Mouse (Mus musculus): ENCODE data around the gene Dhrs4.

Gene Dhrs4

DNA sequence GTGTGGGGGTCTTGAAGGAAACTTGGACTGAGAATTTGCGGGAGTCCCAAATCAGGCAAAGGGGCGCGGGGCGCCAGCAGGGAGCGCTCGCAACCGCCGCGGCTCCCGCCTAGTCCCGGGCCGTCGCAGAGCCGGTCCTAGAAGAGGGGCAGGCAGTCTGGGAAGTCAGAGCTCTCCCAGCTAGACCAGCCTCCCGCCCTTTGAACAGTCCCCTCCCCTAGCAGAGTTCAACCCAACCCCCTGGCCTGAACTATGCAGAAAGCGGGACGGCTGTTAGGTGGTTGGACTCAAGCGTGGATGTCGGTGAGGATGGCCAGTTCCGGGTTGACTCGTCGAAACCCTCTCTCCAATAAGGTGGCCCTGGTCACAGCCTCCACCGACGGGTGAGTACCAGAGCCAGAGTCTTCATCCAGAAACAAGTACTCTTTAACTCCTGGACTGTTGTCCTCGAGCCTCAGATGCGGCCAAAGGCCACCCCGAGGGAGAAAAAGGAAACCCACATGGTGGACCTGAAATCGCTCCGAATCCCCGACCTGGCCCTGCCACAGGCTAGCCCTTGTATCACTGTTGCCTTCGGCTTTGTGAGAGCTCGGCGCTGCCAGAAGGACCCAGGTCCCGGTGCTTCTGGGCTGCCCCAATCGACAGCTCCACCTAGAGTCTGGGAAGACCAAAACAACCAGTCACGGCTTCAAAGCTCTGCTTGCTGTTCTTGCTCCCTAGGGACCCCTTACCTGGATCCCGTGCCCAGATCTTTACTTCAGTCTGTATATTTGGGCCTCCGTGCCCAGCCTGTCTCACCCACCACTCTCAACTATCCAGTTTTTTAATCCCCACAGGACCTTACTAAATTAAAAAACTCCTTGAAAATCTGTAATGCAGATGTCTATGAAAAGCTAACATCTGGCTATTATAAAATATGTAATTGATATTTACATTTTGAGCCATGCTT, at the start of gene Dhrs4:
Gene Dhrs4, plus strand, starts transcription at position 108 of the 949 bp plus-strand sequence.
- DNase-seq: peak; percentile 89

DNA sequence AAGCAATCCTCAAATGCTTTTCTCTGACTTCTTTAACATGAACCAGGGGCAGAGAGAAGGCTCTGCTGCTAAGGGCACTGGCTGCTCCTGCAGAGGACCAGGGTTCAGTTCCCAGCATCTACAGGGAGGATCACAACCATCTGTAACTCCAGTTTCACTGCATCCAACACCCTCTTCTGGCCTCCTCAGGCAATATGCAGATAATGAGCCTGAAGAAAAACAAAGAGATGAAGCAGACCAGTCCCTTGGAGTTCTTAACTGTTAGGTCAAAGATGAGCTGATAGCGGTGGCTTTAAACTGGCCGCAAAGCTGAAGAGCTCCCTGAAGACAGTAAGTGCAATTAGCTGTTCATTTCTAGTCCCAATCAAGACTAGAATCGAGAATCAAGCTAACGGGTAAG, 48.3 kb upstream of the Dhrs4 start:
- no peak for DNase-seq

DNA sequence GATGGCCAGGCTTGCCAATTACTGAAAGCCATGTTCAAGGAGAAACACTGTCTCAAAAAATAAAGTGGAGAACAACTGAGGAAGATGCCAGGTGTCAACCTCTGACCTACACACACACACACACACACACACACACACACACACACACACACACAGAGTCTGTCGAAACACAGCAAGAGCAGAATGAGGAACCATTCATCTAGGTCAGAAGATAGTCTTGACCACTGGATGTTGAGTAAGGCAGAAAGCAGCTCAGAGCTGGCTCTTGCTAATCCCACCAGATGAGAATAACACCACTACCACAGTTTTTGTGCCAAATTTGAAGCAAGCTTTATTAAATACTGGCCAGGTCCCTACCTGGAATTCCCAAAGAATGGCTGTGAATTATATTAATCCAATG, 45.5 kb upstream of the Dhrs4 start:
- no peak for DNase-seq

DNA sequence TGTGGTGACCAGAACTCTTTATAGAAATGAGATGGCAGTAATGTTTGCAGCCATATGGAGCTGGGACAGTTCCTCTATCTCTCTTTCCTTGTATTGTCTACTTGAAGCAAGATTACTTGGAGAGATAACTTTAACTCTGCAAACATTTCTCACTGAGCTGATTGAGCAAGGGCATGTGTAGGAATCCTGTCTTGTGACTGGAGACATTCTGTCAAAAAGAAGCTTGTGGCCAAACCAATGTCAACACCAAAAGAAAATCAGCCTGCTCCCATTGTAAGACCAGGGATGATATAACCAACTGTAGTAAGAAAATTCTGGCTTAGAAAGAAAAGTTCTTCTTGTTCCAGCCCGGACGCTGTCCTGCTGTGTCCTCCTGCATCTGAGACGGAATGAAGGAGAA, 43.7 kb upstream of the Dhrs4 start:
- DNase-seq: no peak

DNA sequence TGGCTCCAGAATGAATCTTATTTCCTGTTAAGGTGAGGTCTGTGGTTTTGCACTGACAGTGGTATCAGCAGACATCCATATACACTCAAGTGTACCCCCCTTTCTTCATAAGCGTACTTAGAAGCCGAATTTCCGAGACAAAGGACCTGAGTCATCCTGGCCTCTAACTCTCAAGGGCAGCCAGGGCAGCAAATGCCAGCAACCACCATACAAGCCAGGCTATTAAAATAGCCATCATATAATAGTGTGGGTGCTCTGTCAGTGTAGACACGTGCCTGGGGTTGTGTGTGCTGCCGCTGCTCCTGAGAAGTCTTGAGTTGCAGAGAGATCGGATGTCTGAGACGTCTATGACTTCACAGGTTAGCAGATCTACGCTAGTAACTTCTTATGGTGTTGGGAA, 41.4 kb upstream of the Dhrs4 start:
- no peak for DNase-seq

DNA sequence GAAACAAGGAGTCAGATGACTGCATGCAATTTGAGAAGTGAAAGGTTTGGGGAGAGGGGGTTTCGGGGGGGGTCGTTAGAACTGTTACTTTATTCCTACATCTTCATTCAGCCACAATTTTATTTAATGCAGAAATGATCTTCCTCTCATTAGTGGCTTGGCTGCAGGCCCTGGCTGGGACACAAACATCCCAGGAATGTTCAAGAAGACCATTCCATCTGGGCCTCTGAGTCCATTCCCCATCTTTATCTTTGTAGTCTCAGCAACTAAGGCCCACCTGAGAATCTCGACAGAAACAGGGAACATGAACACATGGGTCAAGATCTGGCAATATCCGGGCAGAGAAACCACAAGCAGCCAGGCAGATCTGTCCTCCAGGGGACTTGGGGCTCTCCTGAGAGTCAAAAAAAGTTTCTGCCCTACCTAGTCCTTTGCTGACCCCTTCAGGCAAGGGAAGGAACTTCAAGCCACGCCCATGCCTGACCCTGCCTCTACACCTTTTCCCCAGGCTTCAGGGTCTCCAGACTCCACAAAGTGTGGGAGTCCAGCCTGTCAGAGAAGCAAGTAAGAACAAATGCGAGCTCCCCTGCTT, 40.3 kb upstream of the Dhrs4 start:
- peak; percentile 21 for DNase-seq

DNA sequence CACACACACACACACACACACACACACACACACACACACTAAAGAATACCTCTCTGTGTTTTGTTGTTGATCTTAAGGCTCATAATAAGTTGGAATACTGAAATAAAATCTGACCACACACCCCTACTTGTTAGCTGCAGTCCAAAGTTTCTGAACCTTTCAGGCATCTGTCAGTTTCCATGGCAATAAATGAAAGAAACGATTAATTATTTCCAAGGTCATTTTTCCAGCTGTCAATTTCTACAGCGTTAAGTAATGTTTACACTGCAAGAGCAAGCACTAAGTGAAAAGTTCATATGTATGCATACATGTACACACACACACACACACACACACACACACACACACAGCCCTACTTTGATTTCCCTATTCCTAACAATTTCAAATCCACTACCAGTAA, 20.9 kb upstream of the Dhrs4 start:
- no peak for DNase-seq

DNA sequence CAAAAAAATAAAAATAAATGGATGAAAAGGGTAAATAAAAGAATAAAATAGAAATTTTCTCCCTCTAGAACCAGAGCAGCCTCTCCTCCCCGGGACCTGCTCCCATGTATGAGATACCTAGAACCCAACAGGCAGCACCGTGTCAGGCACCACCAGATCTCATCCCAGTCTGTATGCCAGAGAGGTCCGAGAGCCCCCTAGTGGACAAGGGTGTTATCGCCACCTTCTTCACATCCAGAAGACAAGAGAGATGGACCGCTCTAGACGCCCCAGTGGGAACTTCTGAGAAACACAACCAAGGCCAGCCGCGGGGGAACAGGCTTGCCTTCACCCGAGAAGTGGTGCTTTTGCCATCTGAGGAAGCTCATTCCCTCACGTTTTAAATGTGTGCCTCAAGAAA, 20.3 kb upstream of the Dhrs4 start:
- DNase-seq: no peak

DNA sequence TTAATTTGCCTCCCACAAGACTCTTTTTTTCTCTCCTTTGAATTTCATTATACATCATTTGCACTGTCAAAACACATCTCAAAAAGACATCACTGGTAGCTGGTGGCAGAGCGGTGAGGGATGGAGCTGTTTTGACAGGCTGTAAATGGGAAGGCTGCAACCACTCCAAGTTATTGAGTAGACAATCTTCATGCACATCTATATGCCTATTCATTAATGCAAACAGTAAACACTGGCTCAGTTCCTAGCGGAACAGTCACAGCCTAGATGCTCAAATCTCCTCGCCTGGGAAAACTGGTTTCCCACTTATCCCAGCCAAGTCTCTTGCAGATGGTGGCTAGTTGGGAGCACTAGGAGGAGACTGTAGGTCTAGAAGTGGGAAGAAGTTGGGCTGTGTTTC, 19.8 kb upstream of the Dhrs4 start:
- no peak for DNase-seq

DNA sequence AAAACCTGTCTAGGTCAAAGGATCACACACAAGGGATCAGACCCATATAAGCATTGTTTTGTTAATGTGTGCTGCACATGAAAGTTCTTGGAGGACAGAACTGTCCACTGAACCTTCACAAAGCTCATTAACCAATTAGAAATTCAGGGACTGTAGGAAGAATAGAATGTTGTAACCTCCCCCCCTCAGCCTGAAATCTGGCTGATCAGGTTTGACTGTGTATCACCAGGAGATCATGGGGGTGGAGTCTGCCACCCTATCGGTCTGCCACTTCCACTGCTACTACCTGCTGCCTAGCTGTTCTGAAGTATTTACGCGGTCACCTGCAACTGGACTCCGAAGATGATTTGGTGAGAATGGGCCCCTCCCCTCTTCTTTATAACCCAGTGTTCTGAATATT, 18.8 kb upstream of the Dhrs4 start:
- peak; percentile 57 for DNase-seq

DNA sequence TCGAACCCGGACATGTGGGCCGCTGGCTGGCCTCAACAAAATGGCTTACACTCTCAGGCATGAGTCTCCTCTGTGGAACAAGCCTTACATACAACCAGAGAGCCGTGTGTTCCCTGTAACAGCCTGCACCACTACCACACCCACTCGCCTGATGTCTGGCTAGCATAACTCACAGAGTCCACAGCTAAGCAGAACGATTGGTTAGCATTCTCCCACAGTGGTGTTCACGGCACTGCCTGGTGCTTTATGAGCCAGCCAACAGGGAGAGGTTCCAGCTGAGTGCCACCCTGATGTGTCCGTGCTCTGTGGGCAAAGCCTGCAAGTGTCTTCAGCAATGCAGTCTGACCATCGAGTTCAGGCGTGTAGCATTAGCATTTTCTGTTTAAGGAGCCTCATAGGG, 18.3 kb upstream of the Dhrs4 start:
- DNase-seq: peak; percentile 70

DNA sequence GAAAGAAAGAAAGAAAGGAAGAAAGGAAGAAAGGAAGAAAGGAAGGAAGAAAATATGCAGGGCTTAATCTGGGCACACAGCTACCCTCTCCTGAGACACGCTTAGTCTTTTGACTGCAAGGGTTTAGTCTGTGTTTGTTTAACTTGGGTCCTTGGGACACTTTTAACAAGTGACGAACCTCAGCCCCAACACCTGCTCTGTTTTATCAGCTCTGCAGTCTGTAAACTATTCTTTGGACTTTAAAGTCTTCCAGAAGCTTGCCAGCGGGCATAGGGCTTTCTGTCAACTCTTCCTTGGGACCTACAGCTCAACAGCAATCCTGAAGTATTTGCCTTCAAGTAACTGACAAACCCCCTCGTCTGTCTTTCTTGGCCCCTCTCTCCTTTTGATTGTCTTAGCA, 16.8 kb upstream of the Dhrs4 start:
- DNase-seq: no peak

DNA sequence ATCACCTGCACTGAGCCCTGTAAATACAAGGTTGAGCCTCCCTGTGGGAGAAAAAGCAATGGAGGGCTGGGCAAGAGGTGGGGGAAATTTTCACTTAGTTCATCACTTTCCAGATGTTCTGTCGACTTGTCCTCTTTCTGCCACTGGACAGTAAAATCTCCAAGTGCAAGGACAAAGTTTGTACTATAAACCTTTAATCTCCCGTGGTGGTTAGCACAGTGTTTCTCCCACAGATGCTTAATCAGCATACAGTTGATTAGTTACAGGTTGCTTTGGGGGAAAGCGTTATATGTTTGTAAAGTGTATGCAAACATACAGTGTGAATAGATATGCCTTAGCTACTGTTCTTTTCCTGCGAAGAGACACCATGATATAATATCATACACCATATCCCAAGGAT, 12.1 kb upstream of the Dhrs4 start:
- no peak for DNase-seq

DNA sequence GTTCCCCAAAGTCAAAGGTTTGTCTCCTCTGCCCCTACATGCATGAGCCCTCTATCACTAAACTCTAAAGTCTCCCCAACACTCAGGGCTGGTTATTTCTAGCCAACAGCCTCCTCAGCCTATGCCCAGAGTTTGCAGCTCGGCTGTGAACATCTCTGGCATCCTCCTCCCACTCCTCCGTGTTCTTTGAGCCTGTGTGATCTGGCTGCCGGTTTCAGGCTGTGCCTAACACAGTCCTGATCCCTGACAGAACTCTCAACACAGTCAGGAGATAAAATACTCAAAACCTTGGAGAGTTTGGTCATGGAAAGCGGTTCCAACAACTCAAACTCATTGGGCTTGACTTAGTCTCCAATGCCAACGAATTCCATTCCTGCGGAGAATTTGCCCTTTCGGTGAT, 11.4 kb upstream of the Dhrs4 start:
- no peak for DNase-seq

DNA sequence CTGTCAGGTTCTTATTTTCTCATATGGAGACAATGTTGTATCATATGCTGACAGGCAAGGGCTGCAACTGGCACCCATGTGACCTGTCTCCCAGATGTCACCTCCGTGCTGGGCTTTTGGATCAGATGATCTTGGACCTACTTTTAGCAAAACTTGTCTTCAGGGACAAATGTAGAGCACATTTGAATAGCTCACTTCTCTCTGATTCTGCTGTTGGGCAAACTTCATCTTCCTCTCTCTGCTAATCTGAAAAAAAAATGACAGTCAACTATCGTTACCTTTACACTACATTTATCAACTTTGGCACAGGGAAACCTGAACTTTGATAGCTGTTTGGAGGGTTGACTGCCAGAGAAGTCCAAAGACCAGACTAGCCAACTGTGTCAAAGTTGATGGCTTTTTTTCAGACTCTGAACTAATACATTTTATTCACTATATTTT, 10.2 kb upstream of the Dhrs4 start:
- DNase-seq: peak; percentile 66

DNA sequence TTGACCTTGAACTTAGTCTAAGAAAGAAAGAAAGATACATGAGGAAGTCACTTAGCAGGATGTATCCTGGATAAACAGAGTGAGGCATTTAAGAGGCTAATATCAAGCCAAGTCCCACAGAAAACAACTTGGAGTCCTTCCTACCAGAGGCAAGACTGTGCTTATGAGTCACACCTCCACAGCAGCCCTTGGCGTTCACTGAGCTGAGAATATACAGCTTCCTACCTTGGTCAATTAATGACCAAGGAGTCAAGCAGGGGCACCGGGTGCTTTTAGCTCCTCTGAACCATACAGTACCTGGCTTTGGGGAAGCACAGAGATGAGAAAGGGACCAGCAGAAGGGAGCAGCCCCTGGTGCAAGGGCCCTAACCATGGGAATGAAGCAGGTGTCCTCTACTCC, 9.5 kb upstream of the Dhrs4 start:
- DNase-seq: peak; percentile 86

DNA sequence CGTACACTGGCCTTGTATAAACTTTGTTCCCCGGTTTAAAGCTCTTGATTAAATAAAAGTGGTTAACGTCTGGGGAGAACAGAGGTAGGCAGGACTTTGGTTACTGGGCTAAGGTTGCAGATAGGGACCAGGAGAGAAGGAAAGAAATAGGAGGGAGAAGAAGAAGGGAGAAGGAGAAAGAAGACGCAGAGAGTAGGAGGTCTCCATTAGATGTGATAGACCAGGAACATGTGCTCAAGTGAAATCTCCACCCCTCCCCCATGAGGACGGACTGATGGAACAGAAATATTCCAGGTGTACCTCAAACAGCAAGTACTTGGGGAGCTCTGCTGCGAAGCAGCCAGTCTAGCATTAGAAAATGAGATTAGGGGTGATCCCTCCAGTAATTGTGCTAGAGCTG, 8.7 kb upstream of the Dhrs4 start:
- no peak for DNase-seq

DNA sequence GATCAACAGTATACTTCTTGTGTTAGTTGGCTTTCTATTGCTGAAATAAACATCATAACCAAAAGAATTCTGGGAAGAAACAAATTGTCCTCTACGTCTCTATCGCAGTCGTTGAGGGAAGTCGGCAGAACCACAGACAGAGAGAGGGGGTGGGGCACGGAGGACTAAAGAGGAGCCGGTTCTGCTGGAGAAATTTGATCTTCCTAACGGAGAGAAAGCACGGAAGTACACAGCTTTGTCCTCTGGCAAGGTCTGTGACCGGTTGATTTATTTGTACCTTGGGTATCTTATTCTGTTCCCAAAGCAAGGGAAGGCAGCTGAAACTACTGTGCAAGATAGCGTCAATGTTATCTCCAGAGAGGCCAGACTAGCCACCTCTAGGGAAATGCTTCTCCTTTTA, 7.8 kb upstream of the Dhrs4 start:
- no peak for DNase-seq

DNA sequence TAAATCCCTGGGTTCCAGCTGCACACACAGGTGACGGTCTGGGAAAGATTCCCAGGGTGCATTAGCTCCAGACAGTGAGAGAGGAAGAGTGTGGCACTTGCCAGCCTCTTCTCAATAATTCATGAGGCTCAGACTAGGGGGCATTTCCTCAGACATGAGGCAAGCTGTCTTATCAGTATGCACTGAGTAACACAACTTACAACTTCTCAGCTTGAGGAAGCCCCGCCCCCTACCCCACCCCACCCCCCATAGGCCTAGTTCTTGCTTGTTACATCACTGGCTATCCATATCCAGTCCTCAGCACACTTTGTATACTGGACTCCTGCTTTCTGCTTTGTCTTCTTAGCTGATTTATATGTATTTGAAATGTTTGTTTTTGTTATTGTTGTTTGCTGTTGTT, 2.9 kb upstream of the Dhrs4 start:
- DNase-seq: no peak

DNA sequence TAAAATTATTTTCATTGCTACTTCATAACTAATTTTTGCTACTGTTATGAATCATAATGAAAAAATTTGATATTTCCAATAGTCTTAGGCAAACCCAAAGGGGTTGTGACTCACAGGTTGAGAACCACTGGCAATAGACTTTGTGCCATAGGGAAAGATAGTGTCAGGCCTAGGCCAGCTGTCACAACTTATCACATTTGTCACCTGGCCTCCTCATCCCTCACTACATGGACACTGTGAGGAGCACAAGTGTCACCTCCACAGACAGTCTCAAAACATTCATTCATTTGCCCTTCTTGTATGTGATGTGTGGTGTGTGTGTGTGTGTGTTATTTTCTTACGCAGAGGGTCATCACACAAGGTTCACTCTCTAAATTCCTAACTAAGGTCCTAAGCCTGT, 1.1 kb upstream of the Dhrs4 start:
- DNase-seq: no peak

DNA sequence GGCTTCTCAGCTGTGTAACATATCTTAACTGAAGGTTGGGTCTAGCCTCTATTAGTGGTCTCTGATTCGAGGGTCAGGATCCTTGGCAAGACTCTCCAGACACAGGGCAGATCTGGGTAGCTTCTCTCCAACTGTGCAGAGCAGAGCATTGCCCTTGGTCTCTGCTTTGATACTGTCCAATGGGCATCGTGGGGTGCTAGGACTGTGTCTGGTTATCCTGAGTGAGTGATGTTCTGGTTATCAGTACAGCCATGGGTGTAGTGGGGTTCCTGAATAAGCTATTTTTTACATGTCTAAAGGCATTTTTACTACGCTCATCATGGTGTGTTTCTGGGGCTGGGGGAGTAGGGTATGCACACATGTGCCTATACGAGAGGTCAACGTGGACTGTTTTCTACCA, 729 bp upstream of the Dhrs4 start:
- no peak for DNase-seq

DNA sequence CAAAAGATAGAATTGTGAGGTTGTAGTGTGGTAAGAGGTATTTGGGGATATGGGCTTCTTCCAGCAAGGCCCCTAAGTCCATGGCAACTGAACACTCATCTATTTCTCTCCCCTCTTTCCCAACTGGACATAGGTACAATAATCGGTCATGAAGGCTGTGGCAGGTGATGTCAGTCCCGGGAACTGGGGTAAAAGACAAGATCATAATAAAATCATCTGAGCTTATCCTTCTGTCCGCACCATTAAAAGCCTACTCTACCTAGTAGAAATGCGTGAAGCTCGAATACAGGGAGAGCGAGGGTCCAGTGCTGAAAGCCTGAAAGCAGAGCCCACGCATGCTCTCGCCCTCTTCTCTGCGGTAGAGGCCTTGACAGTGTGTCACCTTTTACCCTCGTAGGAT, 1.1 kb downstream of the Dhrs4 start:
- DNase-seq: no peak

DNA sequence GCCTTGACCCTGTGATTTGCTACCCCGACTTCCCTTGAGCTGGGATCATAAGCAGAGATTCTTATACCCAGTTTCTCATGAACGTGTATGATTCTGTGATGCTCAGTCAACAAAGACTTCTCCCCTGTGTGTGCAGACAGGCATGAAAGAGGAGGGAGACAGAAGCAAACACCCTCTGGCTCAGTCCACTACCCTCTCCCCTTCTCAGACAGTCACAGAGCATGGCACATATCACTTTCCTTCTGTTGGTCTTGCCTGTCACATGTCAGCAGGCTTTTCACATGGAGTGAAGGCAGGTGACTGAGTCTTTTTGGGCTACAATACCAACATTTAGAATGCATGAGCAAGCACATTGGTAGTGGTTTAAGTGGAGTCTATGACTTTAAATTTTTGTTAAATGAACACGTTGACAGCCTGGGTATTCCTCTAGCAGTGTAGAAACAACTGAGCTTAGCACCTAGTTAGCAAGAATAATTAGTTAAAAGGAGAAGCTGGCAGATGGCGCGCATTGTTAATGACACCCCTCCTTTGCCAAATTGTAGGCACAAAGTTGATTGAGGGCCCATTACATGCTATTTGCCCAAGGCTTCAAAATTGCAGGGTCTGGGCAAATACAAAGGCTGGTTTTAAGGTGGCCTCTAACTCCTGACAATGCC, 6.0 kb downstream of the Dhrs4 start:
- no peak for DNase-seq

DNA sequence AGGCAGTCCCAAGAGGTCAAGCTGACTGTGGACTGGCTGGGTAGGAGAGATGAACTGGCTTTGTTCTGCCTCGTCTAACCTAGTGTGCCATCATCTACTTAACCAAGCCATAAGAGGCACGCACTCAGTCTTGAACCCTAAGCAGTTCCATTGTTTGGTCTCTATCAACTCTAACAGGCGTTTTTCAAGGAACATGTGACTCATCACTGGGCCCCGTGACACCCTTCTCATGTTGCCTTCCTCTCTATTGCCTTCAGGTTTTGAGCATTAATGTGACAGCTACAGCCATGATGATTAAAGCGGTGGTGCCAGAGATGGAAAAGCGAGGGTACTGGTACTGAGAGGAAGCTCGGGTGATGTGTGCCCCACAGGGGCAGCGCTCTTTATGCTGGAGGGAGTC, 8.3 kb downstream of the Dhrs4 start:
- DNase-seq: no peak

Data from kidney, adult 11 months (tissue).